Mouse (Mus musculus) spleen, adult 2 months (tissue): Measurements from ENCODE around the gene Hils1. TPM values are rescaled to one million over a fixed set of nuclear protein-coding genes. Genes with fewer than 3 reads are reported as not detected.

ENCODE experiments used
- DNase-seq, 2 experiments: peaks; one replicate each; pipeline versions ENCODE4 v3.0.0 to v3.0.0-alpha.2; 2012 to 2021; ENCODE audit warnings: low spot score in 2 of 2, low read depth in 1 of 2
- H3K27ac ChIP-seq: fragments of 200-500 bp; 2 replicates; pipeline ENCODE4 v1.5.1; 2012; ENCODE audit warnings: low read length, inconsistent platforms; ENCODE audit not compliant: insufficient read depth
- H3K27me3 ChIP-seq: fragments of 200-500 bp; 2 replicates; pipeline ENCODE4 v1.6.1; 2012; ENCODE audit warnings: mild to moderate bottlenecking, moderate library complexity, low read length, inconsistent platforms; ENCODE audit not compliant: control insufficient read depth, insufficient read depth
- H3K36me3 ChIP-seq: fragments of 200-500 bp; 2 replicates; pipeline ENCODE4 v1.6.1; 2012; ENCODE audit warnings: mild to moderate bottlenecking, low read length, inconsistent platforms; ENCODE audit not compliant: control insufficient read depth, insufficient read depth
- H3K4me1 ChIP-seq: fragments of 200-500 bp; 2 replicates; pipeline ENCODE4 v1.6.1; 2011; ENCODE audit warnings: inconsistent platforms; ENCODE audit not compliant: control insufficient read depth, insufficient read depth, insufficient read length
- H3K4me3 ChIP-seq: fragments of 200-500 bp; 2 replicates; pipeline ENCODE4 v1.5.1; 2011; ENCODE audit warnings: mild to moderate bottlenecking, inconsistent platforms; ENCODE audit not compliant: insufficient read depth, insufficient read length; ENCODE audit errors: extremely low read depth
- CTCF ChIP-seq: fragments of 200-500 bp; IDR thresholded peaks from 2 replicates; pipeline ENCODE4 v1.5.1; 2011; ENCODE audit warnings: mild to moderate bottlenecking, inconsistent platforms; ENCODE audit not compliant: insufficient read depth, insufficient read length, insufficient replicate concordance; ENCODE audit errors: extremely low read depth
- POLR2A ChIP-seq: fragments of 200-500 bp; IDR thresholded peaks from 2 replicates; pipeline ENCODE4 v1.6.1; 2011; ENCODE audit warnings: low read depth, low read length, inconsistent platforms
- WGBS: fragments of 180-500 bp; shearing (Covaris S2); methylation state at CpG from one replicate; pipeline ENCODE4 v1.1.7; 2018; 5-methylcytosine and 5-hydroxymethylcytosine counted together
- polyA plus RNA-seq: library from polyadenylated mRNA; depleted of rRNA; stranded (reverse); fragments of >200 nt; gene quantifications from 2 replicates; pipeline ENCODE4 v1.2.3, GENCODE M21; 2012

The Hils1 gene
- polyA plus RNA-seq, 1 experiment: not detected

DNA sequence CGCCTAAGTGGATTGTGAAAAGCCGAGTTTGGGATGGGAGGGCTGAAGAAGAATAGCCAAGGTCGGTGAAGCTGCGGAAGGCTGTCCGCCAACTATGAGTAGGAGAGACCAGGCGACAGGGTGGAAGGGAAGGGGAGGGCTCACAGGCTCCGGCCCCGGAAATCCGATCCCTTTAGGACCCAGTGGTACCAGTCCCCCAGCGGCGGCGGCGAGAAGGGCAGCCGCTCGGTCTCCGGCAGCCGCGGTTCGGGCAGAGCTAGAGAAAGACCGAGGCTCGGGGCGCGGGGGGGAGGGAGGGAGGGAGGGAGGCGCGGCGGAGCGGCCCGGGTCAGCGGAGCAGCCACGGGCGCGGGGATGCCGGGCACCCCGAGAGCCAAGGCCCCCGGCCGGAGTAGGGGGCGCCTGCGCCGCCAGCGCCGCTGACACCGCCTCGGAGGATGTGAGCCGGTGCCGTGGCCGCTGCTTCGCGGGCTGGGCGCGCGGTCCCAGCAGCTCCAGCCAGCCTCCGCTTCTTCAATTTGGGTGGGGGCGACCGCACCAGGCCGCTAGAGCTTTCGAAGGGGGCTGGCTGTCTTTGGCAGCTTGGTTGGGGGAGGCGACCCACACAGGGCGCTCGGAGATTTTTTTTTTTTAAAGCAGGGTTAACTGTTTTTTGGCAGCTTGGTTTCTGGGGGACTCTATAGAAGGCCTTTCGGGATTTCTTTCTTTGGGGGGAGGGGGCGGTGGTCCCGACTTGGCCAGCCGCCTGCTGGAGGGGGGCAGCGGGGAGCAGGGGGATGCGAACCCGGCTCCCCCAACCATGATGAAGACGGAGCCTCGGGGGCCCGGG lies 23.6 kb downstream of the Hils1 start, which contains the start of gene Ppp1r9b:
Gene Ppp1r9b (plus strand): TSS at position 287 of the 829 bp plus-strand sequence.
- peak within 1 kb of the TSS; percentile 93 for H3K27ac ChIP-seq
- H3K36me3 ChIP-seq: no peaks in the 10 kb centered on the region; the same call in 1 of the 2 replicates
- TF ChIP-seq CTCF (peak; percentile 82), POLR2A (peak; percentile 61)
- peak; percentile 67 to 89 for DNase-seq
- H3K27me3 ChIP-seq: no peaks in the 10 kb centered on the region
- H3K4me1 ChIP-seq: peaks cover 17% of the 10 kb centered on the region
- WGBS: under 1% methylated on average over 56 of the region's 69 CpGs
- peak within 1 kb of the TSS; percentile 83 for H3K4me3 ChIP-seq

DNA sequence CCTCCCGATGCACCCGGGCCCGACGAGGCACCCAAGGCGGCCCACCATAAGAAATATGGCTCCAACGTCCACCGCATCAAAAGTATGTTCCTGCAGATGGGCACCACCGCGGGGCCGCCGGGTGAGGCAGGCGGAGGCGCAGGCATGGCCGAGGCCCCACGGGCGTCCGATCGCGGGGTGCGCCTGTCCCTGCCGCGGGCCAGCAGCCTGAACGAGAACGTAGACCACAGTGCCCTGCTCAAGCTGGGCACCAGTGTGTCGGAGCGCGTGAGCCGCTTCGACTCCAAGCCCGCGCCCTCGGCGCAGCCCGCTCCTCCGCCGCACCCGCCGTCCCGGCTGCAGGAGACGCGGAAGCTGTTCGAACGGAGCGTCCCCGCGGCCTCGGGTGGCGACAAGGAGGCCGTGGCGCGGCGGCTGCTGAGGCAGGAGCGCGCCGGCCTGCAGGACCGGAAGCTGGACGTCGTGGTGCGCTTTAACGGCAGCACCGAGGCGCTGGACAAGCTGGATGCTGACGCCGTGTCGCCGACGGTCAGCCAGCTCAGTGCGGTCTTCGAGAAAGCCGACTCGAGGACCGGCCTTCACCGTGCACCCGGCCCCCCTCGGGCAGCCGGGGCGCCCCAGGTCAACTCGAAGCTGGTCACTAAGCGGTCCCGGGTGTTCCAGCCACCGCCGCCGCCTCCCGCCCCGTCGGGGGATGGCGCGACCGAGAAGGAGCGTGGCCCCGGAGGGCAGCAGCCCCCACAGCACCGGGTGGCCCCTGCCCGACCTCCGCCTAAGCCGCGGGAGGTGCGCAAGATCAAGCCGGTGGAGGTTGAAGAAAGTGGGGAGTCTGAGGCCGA lies 24.5 kb downstream of the Hils1 start:
- peak in 1 of 2 experiments; percentile 50 for DNase-seq
- no peaks in the 10 kb centered on the region for H3K27me3 ChIP-seq
- H3K4me1 ChIP-seq: peaks cover 17% of the 10 kb centered on the region
- WGBS: under 1% methylated on average over 98 of the region's 99 CpGs
- TF ChIP-seq CTCF (no peak), POLR2A (no peak)
- peak overlapping the region; percentile 81 for H3K4me3 ChIP-seq
- peaks cover 1% of the 10 kb centered on the region; the same call in 1 of the 2 replicates for H3K36me3 ChIP-seq
- peak overlapping the region; percentile 77 for H3K27ac ChIP-seq

DNA sequence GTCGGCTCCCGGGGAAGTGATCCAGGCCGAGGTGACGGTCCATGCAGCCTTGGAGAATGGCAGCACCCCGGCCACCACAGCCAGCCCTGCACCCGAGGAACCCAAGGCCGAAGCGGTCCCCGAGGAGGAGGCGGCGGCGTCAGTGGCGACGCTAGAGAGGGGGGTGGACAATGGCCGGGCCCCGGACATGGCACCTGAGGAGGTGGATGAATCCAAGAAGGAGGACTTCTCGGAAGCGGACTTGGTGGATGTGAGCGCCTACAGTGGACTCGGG lies 25.0 kb downstream of the Hils1 start:
- H3K27me3 ChIP-seq: no peaks in the 10 kb centered on the region
- under 1% methylated on average over 20 of the region's 20 CpGs for WGBS
- TF ChIP-seq POLR2A: no peak
- peak overlapping the region; percentile 77 for H3K27ac ChIP-seq
- no peak for DNase-seq
- H3K4me1 ChIP-seq: peaks cover 20% of the 10 kb centered on the region
- peak overlapping the region; percentile 81 for H3K4me3 ChIP-seq
- peaks cover 2% of the 10 kb centered on the region for H3K36me3 ChIP-seq

DNA sequence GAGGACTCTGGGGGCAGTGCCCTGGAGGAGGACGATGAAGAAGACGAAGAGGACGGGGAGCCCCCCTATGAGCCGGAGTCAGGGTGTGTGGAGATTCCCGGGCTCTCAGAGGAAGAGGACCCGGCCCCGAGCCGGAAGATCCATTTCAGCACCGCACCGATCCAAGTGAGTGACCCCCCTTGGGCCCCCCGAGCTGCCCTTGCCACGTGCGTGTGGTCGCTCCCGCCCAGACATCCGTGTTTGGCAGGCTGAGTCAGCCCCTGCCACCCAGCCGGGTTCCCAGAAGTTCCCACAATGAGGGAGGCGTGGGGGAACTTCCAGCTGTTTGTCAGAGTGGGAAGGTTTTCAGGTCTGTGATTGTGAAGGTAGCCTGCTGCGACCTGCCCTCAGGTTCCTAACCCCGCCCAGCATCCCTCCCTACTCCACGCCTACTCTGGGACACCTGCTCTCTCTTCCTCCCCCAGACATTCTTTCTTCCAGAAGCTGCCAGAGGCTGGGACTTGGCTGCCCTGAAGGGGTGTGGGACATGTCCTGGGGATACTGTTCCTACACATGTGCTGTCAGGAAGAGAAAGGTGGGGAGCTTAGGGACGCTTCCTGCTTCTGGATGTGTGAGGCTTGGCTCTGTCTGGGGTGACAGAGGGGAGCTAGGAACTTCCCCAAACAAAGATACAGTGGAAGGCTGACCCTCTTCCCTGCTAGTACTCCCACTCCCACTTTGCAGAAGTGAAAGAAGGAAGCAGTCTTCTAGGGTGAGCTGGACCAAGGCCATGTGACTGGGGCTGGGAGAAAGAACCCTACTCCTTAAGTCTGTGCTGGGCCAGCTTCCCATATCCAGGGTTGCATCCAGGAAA lies 25.6 kb downstream of the Hils1 start:
- Histone ChIP-seq H3K4me1 (peaks cover 25% of the 10 kb centered on the region), H3K36me3 (peaks cover 5% of the 10 kb centered on the region), H3K27me3 (no peaks in the 10 kb centered on the region), H3K4me3 (peak overlapping the region; percentile 81), H3K27ac (peak overlapping the region; percentile 77)
- DNase-seq: no peak
- WGBS: 2% methylated on average over 22 of the region's 22 CpGs
- no peak for TF ChIP-seq CTCF
- no peak for TF ChIP-seq POLR2A

DNA sequence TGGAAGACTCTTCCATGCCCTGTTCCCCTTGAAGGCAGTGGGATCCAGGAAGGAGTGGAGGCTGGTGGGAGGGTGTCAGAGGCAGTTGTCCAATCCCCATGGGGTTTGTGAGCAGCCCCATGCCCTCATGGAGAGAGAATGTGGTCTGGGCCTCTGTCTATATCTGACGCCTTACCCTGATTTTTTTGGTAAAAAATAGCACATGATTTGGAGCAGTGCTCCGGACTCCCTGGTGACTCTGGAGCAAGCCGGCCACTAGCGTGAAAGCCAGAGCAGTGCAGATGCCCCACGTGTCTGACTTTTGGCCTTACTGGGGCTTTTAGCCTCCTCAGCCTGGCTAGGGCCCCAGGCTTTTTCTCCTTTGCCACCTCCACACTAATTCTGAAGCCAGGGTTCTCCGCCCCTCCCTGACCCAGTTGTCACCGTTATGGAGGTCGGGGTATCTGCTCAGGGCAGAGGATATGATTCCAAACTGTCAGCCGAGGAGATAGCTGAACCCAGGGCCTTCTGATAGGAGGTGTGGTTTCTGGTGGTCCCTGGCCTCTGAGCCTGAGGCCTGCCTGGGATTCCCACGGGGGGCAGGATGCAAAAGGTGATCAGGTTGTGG lies 26.9 kb downstream of the Hils1 start:
- WGBS: 37% methylated on average over 10 of the region's 10 CpGs
- H3K27me3 ChIP-seq: no peaks in the 10 kb centered on the region
- peak overlapping the region; percentile 81 for H3K4me3 ChIP-seq
- peaks cover 28% of the 10 kb centered on the region for H3K4me1 ChIP-seq
- peaks cover 6% of the 10 kb centered on the region for H3K36me3 ChIP-seq
- DNase-seq: no peak
- H3K27ac ChIP-seq: peak overlapping the region; percentile 8; the same call in 1 of the 2 replicates
- TF ChIP-seq CTCF: no peak
